Mouse (Mus musculus) inflammation-experienced regulatory T-cells, adult 16 weeks (primary cell): ENCODE data around the gene Fsip2. TPM values are rescaled to one million over a fixed set of nuclear protein-coding genes. Genes with fewer than 3 reads are reported as not detected.

Experiments used
- polyA plus RNA-seq: library from polyadenylated mRNA; unstranded; fragments of 100-300 nt; shearing (Covaris generic); gene quantifications from one replicate; pipeline ENCODE4 v1.2.1, GENCODE M21; 2017

Gene Fsip2
- not detected for polyA plus RNA-seq

GRCm38 (mm10) chr2:82943472-82943871 is at the start of gene Fsip2:
Gene Fsip2 (plus strand): TSS chr2:82943634.

